Mouse (Mus musculus) liver, postnatal 0 days (tissue): ENCODE data around the gene Pax2.

Source experiments
- CTCF ChIP-seq: sonication (generic); IDR thresholded peaks from 2 replicates; pipeline ENCODE4 v1.5.1; 2016; ENCODE audit warnings: antibody characterized with exemption, low read depth
- EP300 ChIP-seq: IDR thresholded peaks from 2 replicates; pipeline ENCODE4 v1.6.1; 2016; ENCODE audit warnings: antibody characterized with exemption, low read depth, mild to moderate bottlenecking

DNA sequence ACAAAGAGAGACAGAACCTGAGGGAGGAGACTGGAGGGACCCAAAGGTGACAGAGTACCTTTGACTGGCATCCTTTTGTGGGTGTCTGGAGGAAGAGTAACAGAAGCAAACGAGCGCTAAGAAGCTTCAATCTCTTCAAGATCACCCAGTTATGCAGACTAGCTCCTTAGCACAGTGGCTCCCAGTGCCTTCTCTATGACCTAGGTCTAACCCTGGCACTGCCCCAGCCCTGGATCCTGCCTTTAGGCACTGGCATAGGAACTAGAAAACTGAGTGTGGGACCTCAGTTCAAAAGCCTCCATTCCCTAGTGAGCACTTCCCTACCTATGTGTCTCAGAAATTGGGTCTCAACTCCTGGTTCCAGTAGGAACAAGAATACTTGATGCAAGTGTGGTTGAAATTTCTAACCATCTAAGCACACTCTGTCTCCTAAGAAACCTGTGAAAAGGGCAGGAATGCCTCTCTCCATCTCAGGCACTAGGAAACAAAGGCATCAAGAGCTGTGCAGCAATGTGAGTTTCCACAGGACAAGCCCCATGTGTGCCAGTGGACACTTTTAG lies 11.8 kb upstream of the Pax2 start:
- TF ChIP-seq CTCF (no peak), EP300 (no peak)
